Mouse (Mus musculus): ENCODE data around the gene Szrd1. TPM values are rescaled to one million over a fixed set of nuclear protein-coding genes. Genes with fewer than 3 reads are reported as not detected.
A peak's percentile ranks its signal among the peaks of the same experiment; 100 is the strongest.

Szrd1 gene
- polyA plus RNA-seq, 1 experiment from 2014 or later, result 33.4 TPM

DNA sequence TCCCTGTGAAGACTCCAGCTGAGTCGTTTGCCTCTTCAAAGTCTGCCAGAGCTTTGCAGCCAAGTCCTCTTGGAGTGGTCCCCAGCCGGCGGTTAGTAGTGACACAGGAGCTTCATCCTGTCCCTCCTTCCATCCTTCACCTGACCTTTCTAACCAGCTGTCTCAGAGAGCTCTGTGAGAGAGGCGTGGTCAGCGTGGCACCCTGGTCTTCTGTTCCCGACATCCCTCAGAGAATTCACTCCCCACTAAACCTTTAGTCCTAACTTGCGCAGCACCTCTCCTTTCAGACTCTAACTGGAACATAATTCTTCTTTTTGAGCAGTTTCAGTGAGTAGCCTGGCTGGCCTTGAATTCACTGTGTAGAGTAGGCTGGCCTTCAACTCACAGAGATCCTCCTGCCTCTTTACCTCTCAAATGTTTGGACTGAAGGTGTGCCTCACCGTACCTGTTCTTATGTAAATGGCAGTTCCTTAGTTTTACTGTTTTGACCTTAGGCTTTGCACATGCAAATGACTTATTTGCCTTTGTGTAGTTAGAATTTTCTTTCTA is 26.2 kb upstream of the Szrd1 start:
- H3K9me3 ChIP-seq (replicated peaks), result peaks cover 9% of the 10 kb centered on the region; the same call in 1 of the 2 replicates
- H3K36me3 ChIP-seq, result peaks cover 37% of the 10 kb centered on the region
- H3K27me3 ChIP-seq (replicated peaks), result no peaks in the 10 kb centered on the region
- H3K4me1 ChIP-seq (replicated peaks), result peaks cover 5% of the 10 kb centered on the region; the same call in 1 of the 2 replicates
- no peak overlapping the region for H3K9ac ChIP-seq
- 72% methylated on average over 8 of the region's 8 CpGs for WGBS
- H3K4me3 ChIP-seq, result no peak overlapping the region
- H3K27ac ChIP-seq (ENCODE audit: poor library complexity, severe bottlenecking), result no peak overlapping the region
- no peak overlapping the region for H3K4me2 ChIP-seq
- no peak for ATAC-seq (ENCODE audit: insufficient number of reproducible peaks, low FRiP score)

DNA sequence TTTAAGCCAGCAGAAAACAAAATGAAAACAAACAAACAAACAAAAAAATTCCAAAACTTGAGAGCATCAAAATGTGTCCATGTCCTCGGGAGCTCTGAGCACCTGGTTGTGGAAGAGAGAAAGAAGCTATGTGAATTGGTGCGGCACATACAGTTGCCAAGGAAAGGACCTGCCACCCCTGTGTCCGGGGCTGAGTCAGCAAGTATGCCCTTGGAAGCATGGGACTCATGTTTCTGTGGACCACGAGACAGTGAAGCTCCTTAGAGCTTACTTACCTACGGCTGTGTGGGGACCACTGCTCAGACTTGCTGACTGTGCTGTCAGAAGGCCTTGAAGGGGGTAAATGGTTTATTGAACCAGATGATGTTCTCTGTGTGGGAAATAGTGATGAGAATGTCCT is 24.2 kb upstream of the Szrd1 start:
- no peaks in the 10 kb centered on the region for H3K27me3 ChIP-seq (replicated peaks)
- H3K4me2 ChIP-seq, result no peak overlapping the region
- no peak for ATAC-seq (ENCODE audit: insufficient number of reproducible peaks, low FRiP score)
- WGBS, result 95% methylated on average over 5 of the region's 5 CpGs
- no peak overlapping the region for H3K9ac ChIP-seq
- H3K27ac ChIP-seq (ENCODE audit: poor library complexity, severe bottlenecking), result no peak overlapping the region
- peaks cover 16% of the 10 kb centered on the region for H3K4me1 ChIP-seq (replicated peaks)
- H3K9me3 ChIP-seq (replicated peaks), result peaks cover 9% of the 10 kb centered on the region; the same call in 1 of the 2 replicates
- peaks cover 20% of the 10 kb centered on the region for H3K36me3 ChIP-seq
- no peak overlapping the region for H3K4me3 ChIP-seq

DNA sequence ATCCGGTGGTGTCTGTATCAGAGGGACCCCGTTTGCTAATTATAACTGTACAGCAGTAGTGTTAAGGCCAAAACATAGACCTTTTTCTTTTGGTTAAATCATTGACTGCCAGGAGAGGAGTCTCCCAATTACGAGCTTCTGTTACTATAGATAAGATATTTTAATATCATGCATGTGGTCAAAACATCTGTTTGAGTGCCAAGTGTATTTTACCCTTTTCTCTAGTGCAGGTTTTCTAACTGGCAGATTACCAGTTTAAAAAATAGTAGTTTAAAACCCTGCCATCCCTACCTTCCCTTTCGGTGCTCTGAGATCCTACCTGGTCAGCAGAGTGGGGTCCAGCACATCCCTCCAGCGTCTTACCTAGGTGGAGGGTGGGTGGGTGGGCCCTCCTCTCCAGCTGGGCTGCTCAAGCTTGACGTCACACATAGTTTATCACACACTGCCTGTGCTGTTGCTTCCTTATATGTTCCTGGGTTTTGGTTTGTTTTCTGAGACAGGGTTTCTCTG is 22.2 kb upstream of the Szrd1 start:
- Histone ChIP-seq H3K4me2 (no peak overlapping the region), H3K9ac (no peak overlapping the region), H3K36me3 (peaks cover 9% of the 10 kb centered on the region; the same call in 1 of the 2 replicates), H3K27ac (ENCODE audit: poor library complexity, severe bottlenecking) (no peak overlapping the region), H3K9me3 (replicated peaks) (peaks cover 5% of the 10 kb centered on the region; the same call in 1 of the 2 replicates), H3K27me3 (replicated peaks) (no peaks in the 10 kb centered on the region), H3K4me3 (no peak overlapping the region), H3K4me1 (replicated peaks) (peaks cover 25% of the 10 kb centered on the region)
- no peak for ATAC-seq (ENCODE audit: insufficient number of reproducible peaks, low FRiP score)
- 80% methylated on average over 6 of the region's 6 CpGs for WGBS

DNA sequence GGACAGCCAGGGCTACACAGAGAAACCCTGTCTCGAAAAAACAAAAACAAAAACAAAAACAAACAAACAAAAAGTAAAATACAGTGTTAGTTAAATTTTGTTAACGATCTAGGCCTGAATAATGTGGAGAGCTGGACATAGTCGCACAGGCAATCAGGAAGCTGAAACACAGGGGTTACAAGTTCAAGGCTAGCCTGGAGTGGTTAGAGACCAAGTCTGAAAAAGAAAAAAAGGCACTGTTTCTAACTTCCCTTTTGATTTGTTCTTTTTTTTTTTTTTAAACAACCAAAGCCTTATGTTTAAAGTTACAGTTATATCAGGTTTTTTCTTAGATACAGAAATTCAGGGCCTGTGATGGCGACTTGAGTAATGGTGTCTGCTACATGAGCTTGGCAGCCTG is 20.6 kb upstream of the Szrd1 start:
- peaks cover 25% of the 10 kb centered on the region for H3K4me1 ChIP-seq (replicated peaks)
- H3K27ac ChIP-seq (ENCODE audit: poor library complexity, severe bottlenecking), result no peak overlapping the region
- H3K9me3 ChIP-seq (replicated peaks), result peaks cover 5% of the 10 kb centered on the region; the same call in 1 of the 2 replicates
- no peak for ATAC-seq (ENCODE audit: insufficient number of reproducible peaks, low FRiP score)
- H3K4me2 ChIP-seq, result no peak overlapping the region
- no peaks in the 10 kb centered on the region for H3K27me3 ChIP-seq (replicated peaks)
- no peak overlapping the region for H3K9ac ChIP-seq
- H3K4me3 ChIP-seq, result no peak overlapping the region
- H3K36me3 ChIP-seq, result peaks cover 9% of the 10 kb centered on the region; the same call in 1 of the 2 replicates
- 90% methylated on average over 4 of the region's 4 CpGs for WGBS

DNA sequence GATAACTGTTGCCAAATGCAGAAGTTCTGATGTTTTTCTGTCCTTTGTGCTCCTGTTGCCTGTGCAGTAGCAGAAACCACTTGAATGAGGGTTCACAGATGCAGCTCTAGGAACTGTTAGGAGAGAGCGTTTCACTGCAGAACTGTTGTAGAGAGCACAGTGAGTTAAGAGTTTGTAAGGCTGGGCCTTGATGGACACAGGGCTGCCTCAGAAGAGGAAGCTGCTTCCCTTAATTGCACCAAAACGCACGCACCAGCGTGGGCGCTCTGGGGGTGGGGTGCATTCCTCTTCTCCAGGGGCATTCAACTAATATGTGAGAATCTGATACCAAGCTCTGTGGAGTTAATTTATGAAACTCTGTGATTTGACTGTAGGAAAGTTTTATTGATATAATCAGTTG is 20.1 kb upstream of the Szrd1 start:
- ATAC-seq (ENCODE audit: insufficient number of reproducible peaks, low FRiP score), result no peak
- H3K27ac ChIP-seq (ENCODE audit: poor library complexity, severe bottlenecking), result no peak overlapping the region
- no peak overlapping the region for H3K9ac ChIP-seq

DNA sequence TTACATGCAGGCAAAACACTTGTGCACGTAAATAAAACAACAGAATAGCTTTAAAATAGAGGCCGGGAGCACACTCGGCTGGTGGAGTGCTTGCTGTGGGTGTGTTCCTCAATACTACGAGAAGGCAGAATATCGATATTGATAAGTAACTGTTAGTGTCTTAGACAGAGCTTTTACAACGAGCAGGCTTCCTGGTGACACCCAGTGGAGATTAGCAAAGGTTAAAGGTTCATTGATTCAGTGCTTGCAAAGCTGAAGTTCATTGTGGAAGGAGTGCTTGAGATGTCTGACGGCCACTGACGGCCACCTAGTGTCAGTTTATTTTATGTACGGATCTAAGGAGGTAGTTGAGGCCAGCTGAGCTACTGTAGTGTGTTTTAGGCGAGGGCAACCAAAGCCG is 19.5 kb upstream of the Szrd1 start:
- no peak overlapping the region for H3K27ac ChIP-seq (ENCODE audit: poor library complexity, severe bottlenecking)
- no peak overlapping the region for H3K4me2 ChIP-seq
- H3K9ac ChIP-seq, result no peak overlapping the region
- no peak for ATAC-seq (ENCODE audit: insufficient number of reproducible peaks, low FRiP score)
- H3K9me3 ChIP-seq (replicated peaks), result no peaks in the 10 kb centered on the region
- peaks cover 28% of the 10 kb centered on the region for H3K4me1 ChIP-seq (replicated peaks)
- 34% methylated on average over 11 of the region's 11 CpGs for WGBS
- no peak overlapping the region for H3K4me3 ChIP-seq
- no peaks in the 10 kb centered on the region for H3K27me3 ChIP-seq (replicated peaks)
- H3K36me3 ChIP-seq, result peaks cover 5% of the 10 kb centered on the region; the same call in 1 of the 2 replicates

More for the DNA sequence above, 20.1 kb upstream of the Szrd1 start:
- Histone ChIP-seq H3K4me2 (no peak overlapping the region), H3K27me3 (replicated peaks) (no peaks in the 10 kb centered on the region), H3K4me1 (replicated peaks) (peaks cover 25% of the 10 kb centered on the region), H3K36me3 (peaks cover 7% of the 10 kb centered on the region; the same call in 1 of the 2 replicates), H3K4me3 (no peak overlapping the region), H3K9me3 (replicated peaks) (peaks cover 3% of the 10 kb centered on the region; the same call in 1 of the 2 replicates)
- WGBS, result 61% methylated on average over 5 of the region's 5 CpGs

DNA sequence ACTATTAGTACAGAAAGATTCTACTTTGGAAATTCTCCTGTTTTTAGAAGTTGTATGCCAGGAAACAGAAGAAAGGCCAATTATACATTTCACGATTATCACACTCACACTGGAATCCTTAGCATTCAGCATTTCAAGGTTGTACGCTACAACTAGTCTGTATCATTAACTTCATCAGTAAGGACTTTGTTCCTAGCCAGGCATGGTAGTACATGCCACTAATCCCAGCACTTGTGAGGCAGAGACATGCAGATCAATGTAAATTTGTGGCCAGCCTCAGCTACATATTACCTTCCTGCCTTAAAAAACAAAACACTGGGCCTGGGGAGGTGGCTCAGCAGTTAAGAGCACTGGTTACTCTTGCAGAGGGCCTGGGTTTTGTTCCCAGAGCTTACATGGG is 19.0 kb upstream of the Szrd1 start:
- no peak for ATAC-seq (ENCODE audit: insufficient number of reproducible peaks, low FRiP score)
- Histone ChIP-seq H3K9me3 (replicated peaks) (no peaks in the 10 kb centered on the region), H3K36me3 (0 out of 2 replicates have a peak, but pooled peaks cover under 1% of the 10 kb centered on the region), H3K27me3 (replicated peaks) (no peaks in the 10 kb centered on the region), H3K4me2 (no peak overlapping the region), H3K4me1 (replicated peaks) (peaks cover 31% of the 10 kb centered on the region), H3K27ac (ENCODE audit: poor library complexity, severe bottlenecking) (no peak overlapping the region), H3K4me3 (no peak overlapping the region), H3K9ac (no peak overlapping the region)
- 75% methylated on average over 2 of the region's 2 CpGs for WGBS

DNA sequence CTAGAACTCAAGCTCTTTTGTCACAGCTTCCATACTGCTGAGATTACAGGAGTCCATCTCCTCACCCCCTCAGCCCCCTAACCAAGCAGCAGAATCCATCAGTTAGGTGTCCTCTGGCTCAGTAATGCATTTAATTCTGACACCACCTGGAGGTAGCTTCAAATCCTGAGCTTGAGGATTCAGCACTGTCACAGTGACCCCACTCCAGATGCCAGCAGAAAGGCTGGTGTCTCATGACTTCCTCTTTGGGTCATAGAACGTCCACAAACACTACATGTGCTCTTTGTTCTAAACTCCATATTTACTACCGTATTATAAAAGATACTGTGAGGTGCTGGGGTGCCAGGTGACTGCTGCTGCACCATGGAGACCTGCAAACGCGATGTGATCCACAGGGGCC is 17.9 kb upstream of the Szrd1 start:
- Histone ChIP-seq H3K36me3 (no peaks in the 10 kb centered on the region), H3K9ac (no peak overlapping the region), H3K4me3 (no peak overlapping the region), H3K27me3 (replicated peaks) (no peaks in the 10 kb centered on the region), H3K4me1 (replicated peaks) (peaks cover 35% of the 10 kb centered on the region), H3K27ac (ENCODE audit: poor library complexity, severe bottlenecking) (no peak overlapping the region), H3K4me2 (no peak overlapping the region), H3K9me3 (replicated peaks) (no peaks in the 10 kb centered on the region)
- no peak for ATAC-seq (ENCODE audit: insufficient number of reproducible peaks, low FRiP score)
- 63% methylated on average over 4 of the region's 4 CpGs for WGBS

DNA sequence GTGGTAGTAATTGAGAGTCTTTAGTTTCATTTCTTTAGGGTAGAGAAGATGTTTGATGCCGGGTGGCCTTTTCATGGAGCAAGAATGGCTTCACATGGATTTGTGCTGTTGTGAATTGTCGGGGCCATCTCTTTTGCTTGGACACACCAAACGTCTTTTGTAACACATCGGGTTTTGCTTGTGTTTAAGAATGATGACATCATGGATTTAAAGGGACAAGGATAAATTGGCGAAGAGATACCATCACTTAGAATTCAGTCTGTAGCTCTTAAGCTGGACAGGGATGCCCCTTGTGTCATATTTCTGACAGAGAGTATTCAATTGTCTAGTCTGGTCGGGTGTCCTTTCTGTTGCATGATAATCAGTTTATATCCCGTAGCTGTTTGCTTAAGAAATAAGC is 9.5 kb upstream of the Szrd1 start:
- H3K9me3 ChIP-seq (replicated peaks), result no peaks in the 10 kb centered on the region
- ATAC-seq (ENCODE audit: insufficient number of reproducible peaks, low FRiP score), result no peak
- no peaks in the 10 kb centered on the region for H3K27me3 ChIP-seq (replicated peaks)
- WGBS, result 38% methylated on average over 7 of the region's 7 CpGs
- H3K9ac ChIP-seq, result peak overlapping the region; percentile 97
- no peaks in the 10 kb centered on the region for H3K36me3 ChIP-seq
- no peak overlapping the region for H3K27ac ChIP-seq (ENCODE audit: poor library complexity, severe bottlenecking)
- H3K4me3 ChIP-seq, result peak overlapping the region; percentile 99
- peak overlapping the region; percentile 80 for H3K4me2 ChIP-seq
- H3K4me1 ChIP-seq (replicated peaks), result peaks cover 35% of the 10 kb centered on the region

DNA sequence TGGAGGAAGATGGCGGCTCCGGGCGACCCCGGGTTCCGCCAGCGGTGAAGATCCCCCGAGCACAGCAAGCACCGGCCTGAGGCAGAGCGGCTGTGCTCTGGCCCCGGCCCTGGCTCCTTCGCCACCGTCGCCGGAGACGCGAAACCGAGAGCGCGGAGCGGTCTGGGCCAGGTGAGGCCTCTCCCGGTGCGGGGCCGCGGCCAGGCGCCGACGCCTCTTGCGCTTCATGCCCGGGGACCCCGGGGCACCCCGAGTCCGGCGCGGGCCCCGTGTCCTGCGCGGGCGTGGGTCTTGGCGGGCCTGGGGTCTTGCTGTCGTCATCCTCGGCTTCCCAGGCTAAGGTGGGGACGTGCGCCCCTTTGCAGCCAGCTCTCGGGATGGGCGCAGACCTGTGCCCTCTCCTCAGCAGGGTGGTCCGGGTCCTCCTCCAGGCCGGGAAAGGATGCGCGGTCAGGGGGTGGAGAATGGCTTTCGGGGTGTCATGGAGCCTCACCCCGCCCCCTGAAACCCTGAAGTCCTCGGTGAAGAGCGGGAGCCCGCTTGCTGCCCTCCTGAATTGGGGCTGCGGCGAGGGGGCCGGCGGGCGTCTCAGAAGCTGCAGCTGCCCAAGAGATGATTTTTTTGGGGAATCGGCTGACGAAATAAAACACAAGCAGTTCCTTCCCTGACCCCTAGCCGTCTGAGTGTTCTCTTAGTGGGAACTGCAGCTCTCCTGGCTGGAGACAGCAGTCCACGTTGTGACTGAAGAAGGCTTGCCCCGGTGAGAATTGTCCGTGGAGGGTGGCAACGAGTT is 8.6 kb upstream of the Szrd1 start:
- no peaks in the 10 kb centered on the region for H3K9me3 ChIP-seq (replicated peaks)
- under 1% methylated on average over 66 of the region's 66 CpGs for WGBS
- ATAC-seq (ENCODE audit: insufficient number of reproducible peaks, low FRiP score), result peak; percentile 83
- peaks cover 32% of the 10 kb centered on the region for H3K4me1 ChIP-seq (replicated peaks)
- no peaks in the 10 kb centered on the region for H3K36me3 ChIP-seq
- H3K27me3 ChIP-seq (replicated peaks), result no peaks in the 10 kb centered on the region
- H3K4me2 ChIP-seq, result peak overlapping the region; percentile 80
- peak overlapping the region; percentile 97 for H3K9ac ChIP-seq
- H3K27ac ChIP-seq (ENCODE audit: poor library complexity, severe bottlenecking), result peak overlapping the region; percentile 83
- peak overlapping the region; percentile 99 for H3K4me3 ChIP-seq
